Mouse (Mus musculus): ENCODE results near the gene Mb21d2. TPM values are rescaled to one million over a fixed set of nuclear protein-coding genes. Genes with fewer than 3 reads are reported as not detected.

Gene Mb21d2
- polyA plus RNA-seq, 1 experiment from 2014 or later, result 5.6 TPM

DNA sequence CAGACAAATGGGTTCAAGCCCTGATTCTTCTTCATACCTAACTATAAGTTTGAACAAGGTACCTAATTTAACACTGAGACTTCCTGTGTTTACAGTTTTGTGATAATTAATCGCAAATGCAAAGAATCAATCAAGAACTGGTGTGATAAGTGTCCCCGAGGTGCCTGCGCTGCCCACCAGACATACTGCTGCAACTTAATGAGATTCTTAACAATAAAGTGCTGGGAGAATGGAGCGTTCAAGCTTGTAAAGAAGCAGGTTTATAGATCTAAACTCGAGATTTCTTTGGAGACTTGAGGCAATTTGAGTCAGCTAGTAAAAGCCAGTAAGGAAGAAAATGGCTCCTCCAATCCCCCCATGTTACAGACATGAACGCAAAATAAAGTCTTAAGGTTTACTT is 107.7 kb downstream of the Mb21d2 start:
- Histone ChIP-seq H3K27ac (ENCODE audit: low read length) (no peak overlapping the region), H3K36me3 (ENCODE audit: insufficient read depth, low read length) (0 out of 2 replicates have a peak, but pooled peaks cover 3% of the 10 kb centered on the region), H3K9me3 (ENCODE audit: low read length) (no peaks in the 10 kb centered on the region), H3K4me3 (ENCODE audit: low read length) (no peak overlapping the region), H3K9ac (replicated peaks; ENCODE audit: low read length) (no peak overlapping the region), H3K27me3 (ENCODE audit: insufficient read depth, low read length) (no peaks in the 10 kb centered on the region), H3K4me2 (replicated peaks; ENCODE audit: low read depth, low read length) (no peak overlapping the region), H3K4me1 (ENCODE audit: insufficient read depth, low read length) (no peaks in the 10 kb centered on the region)
- WGBS, result 64% methylated on average over 6 of the region's 6 CpGs
- ATAC-seq (ENCODE audit: low FRiP score, low TSS enrichment), result no peak

DNA sequence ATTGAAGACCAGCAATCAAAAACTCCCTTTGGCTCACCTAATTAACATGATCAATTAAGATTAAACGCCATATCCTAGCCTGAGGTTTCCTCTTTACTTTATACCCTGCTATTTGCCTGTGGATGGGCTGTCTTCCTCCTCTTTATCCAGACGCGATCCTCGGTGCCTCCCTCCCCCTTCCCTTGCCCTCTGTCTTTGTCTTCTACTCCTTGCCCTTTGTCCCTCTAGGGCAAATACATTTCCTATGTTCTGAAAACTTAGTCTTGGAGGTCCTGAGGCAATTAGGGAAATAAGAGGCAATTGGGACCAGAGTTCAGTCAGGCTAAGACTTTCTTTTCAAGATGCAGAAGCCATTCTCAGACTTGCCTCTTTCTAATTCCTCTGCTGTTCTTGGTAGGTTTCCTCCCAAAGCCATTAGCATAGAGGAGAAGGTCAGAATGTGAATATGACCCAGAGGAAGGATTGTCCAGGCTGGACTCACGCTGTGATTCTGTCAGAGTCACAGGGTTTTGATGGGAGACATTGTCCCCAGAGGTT is 110.7 kb downstream of the Mb21d2 start:
- Histone ChIP-seq H3K27me3 (ENCODE audit: insufficient read depth, low read length) (no peaks in the 10 kb centered on the region), H3K27ac (ENCODE audit: low read length) (no peak overlapping the region), H3K9ac (replicated peaks; ENCODE audit: low read length) (no peak overlapping the region), H3K4me2 (replicated peaks; ENCODE audit: low read depth, low read length) (no peak overlapping the region), H3K9me3 (ENCODE audit: low read length) (no peaks in the 10 kb centered on the region; the same call in 1 of the 2 replicates), H3K36me3 (ENCODE audit: insufficient read depth, low read length) (no peaks in the 10 kb centered on the region), H3K4me1 (ENCODE audit: insufficient read depth, low read length) (no peaks in the 10 kb centered on the region), H3K4me3 (ENCODE audit: low read length) (no peak overlapping the region)
- 48% methylated on average over 5 of the region's 5 CpGs for WGBS
- no peak for ATAC-seq (ENCODE audit: low FRiP score, low TSS enrichment)

DNA sequence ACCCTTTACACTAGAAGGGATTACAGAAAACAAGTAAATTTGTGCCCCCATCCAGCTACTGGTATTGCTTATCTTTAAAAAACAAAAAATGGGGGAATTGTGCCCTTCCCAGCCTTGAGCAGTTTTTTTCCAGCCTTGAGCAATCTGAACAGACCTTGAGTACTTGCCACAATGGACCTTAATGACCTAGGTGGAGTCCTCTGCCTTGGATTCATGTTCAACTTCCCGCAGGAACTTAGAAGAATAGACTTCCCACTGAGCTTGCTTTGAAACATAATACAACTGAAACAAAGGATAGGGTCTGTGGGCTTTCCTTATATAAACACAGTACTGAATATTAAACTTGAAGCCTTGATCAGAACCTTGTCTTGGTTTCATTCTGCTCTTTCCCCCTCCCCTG is 116.2 kb downstream of the Mb21d2 start:
- no peak overlapping the region for H3K9ac ChIP-seq (replicated peaks; ENCODE audit: low read length)
- no peaks in the 10 kb centered on the region for H3K4me1 ChIP-seq (ENCODE audit: insufficient read depth, low read length)
- no peak overlapping the region for H3K4me3 ChIP-seq (ENCODE audit: low read length)
- WGBS, result 78% methylated on average over 1 of the region's 1 CpGs
- H3K9me3 ChIP-seq (ENCODE audit: low read length), result peaks cover 5% of the 10 kb centered on the region
- H3K27me3 ChIP-seq (ENCODE audit: insufficient read depth, low read length), result no peaks in the 10 kb centered on the region
- H3K4me2 ChIP-seq (replicated peaks; ENCODE audit: low read depth, low read length), result no peak overlapping the region
- no peaks in the 10 kb centered on the region for H3K36me3 ChIP-seq (ENCODE audit: insufficient read depth, low read length)
- H3K27ac ChIP-seq (ENCODE audit: low read length), result no peak overlapping the region
- no peak for ATAC-seq (ENCODE audit: low FRiP score, low TSS enrichment)

- Histone ChIP-seq H3K9me3 (ENCODE audit: low read length) (peaks cover 5% of the 10 kb centered on the region; the same call in 1 of the 2 replicates), H3K4me1 (ENCODE audit: insufficient read depth, low read length) (no peaks in the 10 kb centered on the region), H3K4me3 (ENCODE audit: low read length) (no peak overlapping the region), H3K27me3 (ENCODE audit: insufficient read depth, low read length) (no peaks in the 10 kb centered on the region), H3K36me3 (ENCODE audit: insufficient read depth, low read length) (no peaks in the 10 kb centered on the region), H3K9ac (replicated peaks; ENCODE audit: low read length) (no peak overlapping the region), H3K27ac (ENCODE audit: low read length) (no peak overlapping the region), H3K4me2 (replicated peaks; ENCODE audit: low read depth, low read length) (no peak overlapping the region)
- WGBS, result 60% methylated on average over 1 of the region's 1 CpGs
- no peak for ATAC-seq (ENCODE audit: low FRiP score, low TSS enrichment)
Measured at GRCm38 (mm10) chr16:28809089-28809488, 120.4 kb downstream of the Mb21d2 start.

DNA sequence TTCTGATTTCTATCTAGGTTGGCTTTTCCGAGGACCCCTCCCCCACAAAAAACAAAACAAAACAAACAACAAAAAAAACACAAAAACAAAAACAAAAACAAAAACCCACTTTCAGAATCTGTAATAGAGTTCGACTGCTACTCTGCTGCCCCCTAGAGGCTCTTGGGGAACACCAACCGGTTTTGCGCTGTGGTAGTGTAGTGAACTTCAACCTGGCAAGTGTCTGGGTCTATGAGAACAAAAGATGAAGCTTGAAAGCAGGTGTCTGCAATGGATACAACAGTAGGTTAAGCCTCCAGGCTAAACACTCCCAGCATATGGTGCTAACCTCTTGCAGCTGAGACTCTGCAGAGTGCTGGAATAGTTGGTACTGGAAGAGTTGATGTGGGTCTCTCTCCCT is 136.4 kb downstream of the Mb21d2 start:
- H3K4me2 ChIP-seq (replicated peaks; ENCODE audit: low read depth, low read length), result no peak overlapping the region
- H3K27me3 ChIP-seq (ENCODE audit: insufficient read depth, low read length), result no peaks in the 10 kb centered on the region
- no peak overlapping the region for H3K4me3 ChIP-seq (ENCODE audit: low read length)
- no peaks in the 10 kb centered on the region for H3K9me3 ChIP-seq (ENCODE audit: low read length)
- no peaks in the 10 kb centered on the region for H3K4me1 ChIP-seq (ENCODE audit: insufficient read depth, low read length)
- H3K9ac ChIP-seq (replicated peaks; ENCODE audit: low read length), result no peak overlapping the region
- 3% methylated on average over 4 of the region's 4 CpGs for WGBS
- H3K36me3 ChIP-seq (ENCODE audit: insufficient read depth, low read length), result no peaks in the 10 kb centered on the region
- H3K27ac ChIP-seq (ENCODE audit: low read length), result no peak overlapping the region
- ATAC-seq (ENCODE audit: low FRiP score, low TSS enrichment), result no peak

Other genes with a start within 250 kb of the Mb21d2 start
- 2.2 and 2.9 TPM in 2 replicates for gene Fgf12, start 176.6 kb downstream of the Mb21d2 start, polyA plus RNA-seq (2015; fragmentation: Nextera tagmentation; extraction: Ambion mirVana)

Data from kidney, embryonic 16.5 days (tissue).